Mouse (Mus musculus) CH12.LX (cell line): ENCODE measurements around the gene Map1a.

ENCODE experiments used
- NELFE ChIP-seq: IDR thresholded peaks from 2 replicates; pipeline ENCODE4 v1.6.1; 2011; ENCODE audit warnings: low read depth, low read length, improper control_type of control experiment
- RCOR1 ChIP-seq: conservative IDR thresholded peaks from 2 replicates; pipeline ENCODE4 v1.6.1; 2012; ENCODE audit warnings: low read depth, mild to moderate bottlenecking, inconsistent platforms, low read length, improper control_type of control experiment
- TCF12 ChIP-seq: IDR thresholded peaks from 2 replicates; pipeline ENCODE4 v1.6.1; 2014; ENCODE audit warnings: low read depth, mild to moderate bottlenecking, inconsistent platforms, low read length, improper control_type of control experiment
- USF1 ChIP-seq: IDR thresholded peaks from 2 replicates; pipeline ENCODE4 v1.6.1; 2014; ENCODE audit warnings: low read depth, mild to moderate bottlenecking, inconsistent platforms, low read length, improper control_type of control experiment

DNA sequence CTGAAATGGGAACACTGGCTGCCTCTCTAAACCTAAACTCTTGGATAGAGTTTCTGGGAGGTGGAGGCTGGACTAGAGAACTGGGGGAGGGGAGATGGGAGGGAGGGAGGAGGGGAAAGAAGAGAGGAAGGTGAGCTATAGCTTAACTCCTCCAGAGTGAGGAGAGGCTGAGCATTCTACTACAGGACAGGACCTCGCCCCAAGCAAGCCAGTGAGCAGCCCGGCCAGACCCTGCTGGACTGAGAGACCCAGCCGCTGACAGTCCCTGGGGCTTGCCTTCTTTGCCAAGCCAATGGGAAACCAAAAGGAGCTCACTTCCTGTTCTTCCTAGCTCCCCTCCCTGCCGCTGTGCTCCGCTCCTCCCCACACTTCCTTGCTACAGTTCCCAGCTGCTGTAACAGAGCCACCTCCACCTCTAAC lies 19.6 kb downstream of the Map1a start:
- TF ChIP-seq TCF12 = no peak
- no peak for TF ChIP-seq NELFE
- no peak for TF ChIP-seq USF1
- TF ChIP-seq RCOR1 = no peak
